Mouse (Mus musculus) kidney, postnatal 4 days (tissue): Measurements from ENCODE around the gene Uvrag.
"Not testable (repeated sequence)": the region's sequence is repeated elsewhere in the genome, so short reads cannot be mapped to it uniquely, and the experiment has no call there.

Source experiments
- DNase-seq, 2 experiments: peaks; one replicate each; pipeline ENCODE4 v3.0.0; 2021; ENCODE audit warnings: mixed read lengths in 2 of 2

Uvrag gene

DNA sequence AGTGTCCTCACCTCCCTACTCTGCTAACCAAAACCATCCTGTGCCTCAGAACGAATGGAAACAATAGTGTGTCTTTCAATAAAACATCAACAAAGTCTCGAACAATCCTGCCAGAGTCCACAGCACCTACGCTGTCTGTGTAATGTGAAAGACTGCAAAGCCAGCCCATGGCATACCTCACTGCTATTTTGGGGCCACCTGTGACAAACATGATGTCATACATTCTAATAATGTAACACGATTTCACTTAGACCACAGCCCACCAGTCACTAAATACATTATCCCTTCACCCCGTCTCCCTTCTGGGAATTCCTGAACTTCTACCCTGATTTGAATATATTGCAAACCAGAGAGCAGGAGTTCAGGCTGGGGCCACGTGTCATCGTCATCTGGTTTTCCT lies 173.3 kb downstream of the Uvrag start:
- DNase-seq: no peak

DNA sequence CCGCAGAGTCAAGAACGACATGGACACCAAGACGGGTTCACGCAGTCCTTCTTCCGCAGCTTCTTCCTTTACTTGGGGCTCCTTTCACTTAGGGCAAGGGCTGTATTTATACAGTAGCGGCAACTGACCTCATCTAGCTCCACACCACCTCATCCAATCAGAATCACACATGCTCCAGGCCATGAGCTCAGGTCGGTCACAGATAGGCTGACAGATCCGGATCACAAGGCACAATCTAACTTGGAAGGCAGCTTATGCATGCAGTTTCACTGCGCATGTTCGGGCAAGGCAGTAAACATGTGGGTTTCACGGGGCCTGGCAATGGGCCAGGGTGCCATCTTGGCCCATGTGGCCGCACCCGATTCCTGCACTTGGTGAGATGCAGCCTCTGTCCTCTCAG lies 177.4 kb downstream of the Uvrag start:
- not testable (repeated sequence) for DNase-seq

DNA sequence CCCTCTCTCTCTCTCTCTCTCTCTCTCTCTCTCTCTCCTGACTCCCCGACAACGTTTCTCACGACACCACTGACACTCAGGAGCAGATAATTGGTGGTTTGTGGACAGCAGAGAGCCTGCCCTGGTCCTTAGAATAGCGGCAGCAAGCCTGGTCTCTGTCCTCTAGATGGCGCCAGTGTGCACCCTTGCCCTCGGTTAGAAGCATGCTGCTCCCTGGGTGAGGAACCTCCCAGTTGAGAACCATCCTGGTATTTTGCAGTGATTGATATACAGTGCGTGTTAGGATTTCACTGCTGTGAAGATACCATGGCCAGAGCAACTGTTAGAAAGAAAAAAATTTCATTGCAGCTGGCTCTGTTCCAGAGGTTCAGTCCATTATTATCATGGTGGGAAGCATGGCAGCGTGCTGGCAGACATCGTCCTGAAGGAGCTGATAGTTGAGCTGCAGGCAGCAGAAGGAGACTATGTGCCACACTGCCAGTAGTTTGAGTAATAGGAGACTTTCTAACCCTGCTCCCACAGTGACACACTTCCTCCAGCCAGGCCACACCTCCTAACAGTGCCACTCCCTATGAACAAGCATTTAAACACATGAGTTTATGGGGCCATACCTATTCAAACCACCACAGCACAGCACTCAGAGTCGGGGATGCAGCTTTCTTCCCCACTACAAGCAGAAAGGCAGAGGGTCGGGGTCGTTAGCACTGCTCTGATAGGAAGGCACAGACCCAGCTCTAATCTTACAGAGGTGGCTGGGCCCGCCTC lies 178.2 kb downstream of the Uvrag start:
- DNase-seq: peak; percentile 80 to 85

DNA sequence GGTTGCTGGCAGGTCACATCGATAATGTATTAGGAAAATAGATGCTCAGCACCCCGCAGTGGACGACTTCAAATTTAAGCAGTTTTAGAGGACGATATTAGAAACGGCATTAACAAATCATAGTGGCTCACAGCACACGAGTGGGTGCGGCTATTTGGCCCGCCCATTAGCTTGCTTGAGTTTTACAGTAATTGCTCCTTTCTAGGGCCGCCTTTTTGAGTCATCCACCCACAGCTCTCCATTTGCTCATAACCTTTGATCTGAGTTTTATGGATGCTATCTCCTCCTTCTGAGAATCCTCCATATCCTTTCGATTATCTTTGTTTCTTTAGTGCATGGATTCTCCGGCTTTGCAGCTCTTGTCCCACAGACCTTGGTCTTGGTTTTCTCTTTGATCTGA lies 178.9 kb downstream of the Uvrag start:
- peak in 1 of 2 experiments; percentile 26 for DNase-seq

DNA sequence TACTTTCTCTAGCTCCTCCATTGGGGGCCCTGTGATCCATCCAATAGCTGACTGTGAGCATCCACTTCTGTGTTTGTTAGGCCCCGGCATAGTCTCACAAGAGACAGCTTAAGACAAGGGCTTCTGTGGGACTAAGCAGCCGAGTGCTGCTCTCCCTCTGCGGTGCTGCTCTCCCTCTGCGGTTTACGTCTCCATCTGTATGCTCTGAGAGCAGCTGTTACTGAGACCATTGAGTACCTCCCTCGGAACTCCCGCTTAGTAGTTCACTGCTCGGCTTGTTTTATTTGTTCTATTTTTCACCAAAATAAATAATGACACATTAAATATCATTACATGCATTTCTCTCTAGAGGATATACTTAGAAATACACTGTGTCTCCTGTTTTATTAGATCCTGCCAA lies 180.7 kb downstream of the Uvrag start:
- DNase-seq: no peak

DNA sequence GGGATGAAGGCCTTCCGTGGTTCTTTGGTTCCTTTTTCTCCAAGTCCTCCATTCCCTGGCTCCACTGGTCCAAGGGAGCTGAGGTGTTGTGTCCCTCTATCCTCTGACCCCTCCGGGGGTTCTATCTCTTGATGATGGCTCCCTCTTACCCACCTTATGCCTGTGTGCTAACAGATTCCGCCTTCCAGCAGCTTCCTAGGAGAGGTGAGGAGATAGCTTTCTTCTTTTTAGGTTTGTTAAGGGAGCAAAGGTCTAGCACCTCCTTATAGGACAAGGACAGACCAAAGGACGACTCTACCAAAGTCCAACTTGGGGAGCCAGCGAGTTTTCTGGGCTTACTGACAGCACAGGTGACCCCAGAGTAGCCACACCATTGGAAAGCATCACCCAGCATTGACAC lies 181.7 kb downstream of the Uvrag start:
- no peak for DNase-seq

DNA sequence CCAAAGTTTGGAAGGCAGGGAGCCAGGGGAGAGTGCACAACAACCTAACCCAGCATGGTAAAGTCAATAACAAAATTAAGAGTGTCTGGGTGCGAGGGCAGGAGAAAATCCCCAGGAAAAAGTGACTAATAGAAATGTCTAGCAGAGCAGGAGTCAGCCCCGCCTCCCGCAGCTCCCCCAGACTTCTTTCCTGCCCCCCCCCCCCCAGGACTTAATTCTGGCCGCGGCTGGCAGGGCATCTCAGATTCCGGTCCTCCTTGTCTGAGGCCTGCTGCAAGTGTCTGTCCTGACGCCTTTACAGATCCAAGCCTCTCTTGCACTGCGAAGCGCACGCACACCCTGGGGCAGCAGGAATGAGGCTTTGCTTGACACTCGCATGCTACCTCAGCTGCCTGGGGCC lies 182.8 kb downstream of the Uvrag start:
- peak in 1 of 2 experiments; percentile 34 for DNase-seq

DNA sequence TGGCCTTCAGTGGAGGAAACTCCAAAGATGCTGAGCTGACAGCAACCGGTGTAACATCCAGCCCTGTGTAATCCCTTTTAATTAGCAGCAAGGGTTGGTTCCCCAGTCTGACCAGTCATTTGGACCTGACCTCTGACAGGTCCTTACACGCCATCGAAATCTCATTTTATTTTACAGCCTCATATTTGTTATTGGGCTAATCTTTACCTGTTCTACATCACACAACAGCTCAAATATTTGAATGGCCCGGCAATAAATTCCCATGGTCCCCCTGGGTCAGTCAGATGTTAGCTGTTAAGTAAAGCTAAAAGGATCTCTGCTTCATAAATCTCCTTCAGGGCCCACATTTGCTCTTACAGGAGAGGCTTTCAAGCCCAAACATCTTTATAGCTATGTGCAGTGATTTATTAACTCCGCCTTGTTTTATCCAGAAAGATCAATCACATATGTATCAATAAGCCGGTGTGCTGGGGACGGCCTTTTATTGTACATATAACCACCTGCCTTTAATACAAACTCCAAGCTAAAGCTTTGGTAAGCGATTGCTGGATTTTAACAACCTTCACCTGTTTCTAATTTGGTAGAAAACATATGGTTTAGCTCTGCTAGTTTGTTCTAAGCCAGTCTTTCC lies 183.7 kb downstream of the Uvrag start:
- DNase-seq: no peak

DNA sequence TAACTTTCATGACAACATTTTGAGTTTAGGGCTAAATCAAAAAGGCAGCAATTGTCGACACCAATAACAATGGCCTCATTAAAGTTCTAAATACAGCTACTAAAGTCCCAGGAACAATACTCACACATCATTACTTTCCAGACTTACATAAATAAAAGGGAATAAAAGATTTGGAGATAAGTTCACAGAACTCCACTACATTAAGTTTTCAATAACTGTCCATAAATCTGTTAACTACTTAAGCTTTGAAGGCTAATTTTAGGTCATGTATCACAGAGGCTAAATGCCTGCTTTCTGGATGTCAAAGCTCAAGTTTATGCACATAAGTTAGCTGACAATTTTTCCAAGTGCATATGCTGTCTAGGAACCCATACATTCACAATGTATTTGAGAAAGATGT lies 184.3 kb downstream of the Uvrag start:
- no peak for DNase-seq

DNA sequence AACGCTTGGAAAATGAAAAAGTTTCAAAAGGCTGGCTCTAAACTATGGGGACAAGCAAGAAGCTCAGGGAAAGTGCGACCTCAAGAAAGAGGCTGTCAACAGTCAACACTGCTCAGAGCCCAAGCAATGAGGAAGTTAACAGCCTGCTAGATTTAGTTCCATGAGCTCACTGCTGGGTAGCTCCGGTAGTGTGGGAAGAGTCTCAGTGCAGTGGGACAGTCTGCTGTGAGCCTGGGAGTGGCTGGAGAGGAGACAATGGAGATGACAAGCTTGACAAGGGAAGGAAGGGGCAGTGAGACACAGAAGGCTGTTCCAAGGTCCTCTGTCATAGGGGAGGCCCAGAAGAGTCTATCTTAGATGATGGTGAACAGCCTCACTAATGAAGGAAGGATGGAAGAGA lies 187.3 kb downstream of the Uvrag start:
- DNase-seq: no peak

DNA sequence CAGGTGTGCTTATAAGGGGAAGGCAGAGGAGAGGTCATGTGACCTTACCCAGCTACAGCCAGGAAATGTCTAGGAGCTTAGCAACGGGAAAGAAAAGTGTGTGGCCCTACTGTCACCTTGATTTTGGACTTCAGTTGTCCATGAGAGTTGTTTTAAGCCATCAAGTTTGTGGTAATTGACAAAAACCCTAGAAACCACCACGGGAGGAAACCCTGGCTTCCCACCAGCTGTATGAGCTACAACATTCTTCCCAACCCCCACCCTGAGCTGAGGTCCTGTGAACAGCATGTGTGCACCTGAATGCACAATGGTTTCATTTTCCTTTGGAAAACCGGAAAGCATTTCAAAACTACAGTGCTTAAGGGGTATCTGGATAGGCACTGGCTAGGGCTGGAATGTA lies 196.0 kb downstream of the Uvrag start:
- DNase-seq: no peak

DNA sequence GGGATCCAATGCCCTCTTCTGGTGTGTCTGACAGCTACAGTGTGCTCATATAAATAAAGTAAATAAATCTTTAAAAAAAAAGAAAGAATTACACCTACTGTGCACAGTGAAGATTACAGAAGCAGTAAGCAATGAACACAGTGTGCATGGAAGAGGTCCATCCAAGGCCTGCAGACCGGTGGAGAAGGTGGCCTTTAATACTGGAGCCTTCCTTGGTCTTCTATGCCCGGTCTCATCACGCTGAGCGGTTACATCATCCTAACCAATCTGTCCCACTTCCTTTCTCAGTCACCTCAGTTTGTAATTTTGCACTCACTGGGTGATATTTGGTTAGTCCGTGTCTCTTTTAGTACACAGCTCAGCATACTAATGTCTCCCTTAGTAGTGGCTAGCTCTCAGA lies 197.3 kb downstream of the Uvrag start:
- no peak for DNase-seq

DNA sequence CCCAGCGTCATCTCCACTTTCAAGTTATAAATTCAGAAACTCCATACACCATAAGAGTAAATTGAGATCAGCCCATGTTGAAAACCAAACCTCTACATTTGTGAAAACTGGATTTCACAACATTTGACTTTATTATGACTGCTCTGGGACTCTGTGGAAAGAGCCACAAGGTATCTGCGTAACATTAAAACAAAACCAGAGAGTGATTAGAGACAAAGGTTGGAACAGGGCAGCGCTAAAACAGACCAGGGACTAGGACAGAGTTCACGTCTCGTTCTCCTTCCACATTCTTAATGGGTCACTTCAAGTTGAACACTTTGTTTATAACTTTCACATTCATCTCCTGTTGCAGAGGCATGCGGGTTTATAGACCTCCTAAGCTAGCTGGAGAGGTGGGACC lies 198.2 kb downstream of the Uvrag start:
- no peak for DNase-seq

DNA sequence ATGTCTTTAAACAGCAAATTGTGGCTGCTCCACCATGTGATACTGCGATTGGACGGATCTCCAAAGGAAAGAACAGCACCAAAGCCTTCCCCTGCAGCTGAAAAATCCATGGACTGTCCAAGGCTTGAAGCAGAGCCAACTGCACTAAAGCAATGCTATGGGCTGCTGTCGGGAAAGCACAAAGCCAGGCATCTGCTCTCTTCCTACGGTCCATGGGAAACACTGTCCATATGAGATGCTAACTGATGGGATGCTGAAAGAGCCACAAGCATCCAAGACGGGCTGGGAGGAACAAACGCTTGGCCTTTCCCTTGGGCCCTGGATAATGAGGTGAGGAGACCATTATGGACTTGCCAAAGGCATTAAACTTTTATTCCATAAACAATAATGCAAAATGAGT lies 201.7 kb downstream of the Uvrag start:
- peak; percentile 57 to 59 for DNase-seq

DNA sequence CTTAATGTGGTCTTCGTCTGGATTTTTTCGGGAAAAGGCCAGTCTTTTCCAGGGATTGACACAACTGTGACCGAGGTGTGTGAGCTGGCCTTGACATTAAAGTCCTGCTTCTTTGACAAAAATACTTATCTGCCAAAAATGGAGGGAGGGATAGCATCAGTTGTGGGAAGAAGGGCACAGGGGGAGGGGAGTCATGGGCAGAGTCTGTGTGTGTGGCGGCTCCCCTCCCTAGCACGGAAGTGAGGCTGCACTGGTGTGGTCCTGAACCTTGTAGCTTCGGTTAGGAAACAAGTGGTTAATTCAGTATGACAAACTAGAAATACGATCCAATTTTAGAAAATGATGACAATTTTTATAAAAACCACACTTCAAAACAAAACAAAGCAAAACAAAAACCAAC lies 202.3 kb downstream of the Uvrag start:
- no peak for DNase-seq

DNA sequence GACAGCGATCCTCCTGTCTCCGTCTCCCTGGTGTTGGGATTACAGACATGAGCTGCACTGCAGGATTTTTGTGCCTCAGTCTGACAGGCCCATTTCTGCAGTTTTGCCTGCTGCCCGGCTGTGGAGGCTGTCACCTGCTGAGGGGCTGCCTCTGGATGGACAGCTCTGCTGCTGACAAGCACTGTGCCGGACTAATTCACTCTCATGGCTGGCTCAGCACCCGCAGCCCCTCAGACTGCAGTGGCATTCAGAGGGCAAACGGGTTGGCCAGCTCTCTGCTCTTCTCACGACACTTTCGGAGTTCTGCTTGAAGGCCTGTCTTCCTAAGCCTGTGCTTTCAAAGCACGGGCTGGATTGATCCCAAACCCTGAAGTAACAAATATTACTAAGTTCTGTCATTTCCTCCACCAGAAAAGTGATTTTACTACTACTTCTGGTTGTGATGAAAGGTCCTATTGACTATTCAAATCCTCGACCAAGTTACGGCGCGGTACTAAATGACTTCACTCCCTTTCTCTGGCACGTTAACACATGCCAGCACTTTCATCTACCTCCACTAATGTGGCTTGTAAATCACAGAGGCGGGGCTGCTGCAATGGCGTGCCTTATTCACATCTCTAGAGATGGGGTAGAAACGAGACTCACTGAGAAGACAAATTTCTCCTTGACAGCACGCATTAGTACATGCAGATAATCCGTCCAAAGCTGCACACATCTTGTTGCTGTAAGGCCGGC lies 203.7 kb downstream of the Uvrag start:
- no peak for DNase-seq

DNA sequence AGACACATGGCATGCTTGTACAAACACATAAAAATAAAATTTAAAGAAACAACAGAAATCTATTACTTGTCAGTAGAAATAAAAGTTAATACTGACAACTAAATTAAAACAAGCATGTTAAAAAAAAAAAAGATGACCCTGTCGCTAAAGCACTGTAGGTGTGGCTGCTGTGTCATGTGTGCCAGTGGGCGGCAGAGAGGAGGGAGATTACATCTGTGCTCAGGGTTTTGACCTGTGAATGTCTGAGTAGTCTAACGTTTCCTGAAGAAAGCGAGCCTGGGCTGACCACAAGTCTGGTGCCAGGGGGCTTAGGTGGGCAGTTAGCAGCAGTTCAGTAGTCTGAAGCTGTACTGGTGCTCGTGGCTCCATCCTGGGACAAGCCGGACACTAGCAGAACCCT lies 205.2 kb downstream of the Uvrag start:
- no peak for DNase-seq

DNA sequence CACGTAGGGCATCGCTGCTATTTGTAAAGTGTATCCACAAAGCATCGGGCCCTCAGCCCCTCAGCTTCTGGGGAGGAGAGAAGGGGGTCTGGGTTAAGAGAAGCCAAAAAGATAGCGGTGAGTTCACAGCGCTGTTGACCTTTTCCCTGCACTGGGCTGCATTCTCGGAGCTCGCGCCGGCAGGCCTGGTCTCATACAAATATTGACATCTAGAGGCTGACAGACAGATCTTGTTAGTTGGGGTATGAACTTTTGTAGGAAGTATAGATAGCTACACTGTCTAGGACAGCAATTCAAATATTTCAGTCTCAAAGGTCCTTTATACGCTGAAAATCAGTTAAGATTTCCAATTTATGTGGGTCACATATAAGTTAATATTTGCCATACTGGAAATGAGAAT lies 205.7 kb downstream of the Uvrag start:
- DNase-seq: no peak

DNA sequence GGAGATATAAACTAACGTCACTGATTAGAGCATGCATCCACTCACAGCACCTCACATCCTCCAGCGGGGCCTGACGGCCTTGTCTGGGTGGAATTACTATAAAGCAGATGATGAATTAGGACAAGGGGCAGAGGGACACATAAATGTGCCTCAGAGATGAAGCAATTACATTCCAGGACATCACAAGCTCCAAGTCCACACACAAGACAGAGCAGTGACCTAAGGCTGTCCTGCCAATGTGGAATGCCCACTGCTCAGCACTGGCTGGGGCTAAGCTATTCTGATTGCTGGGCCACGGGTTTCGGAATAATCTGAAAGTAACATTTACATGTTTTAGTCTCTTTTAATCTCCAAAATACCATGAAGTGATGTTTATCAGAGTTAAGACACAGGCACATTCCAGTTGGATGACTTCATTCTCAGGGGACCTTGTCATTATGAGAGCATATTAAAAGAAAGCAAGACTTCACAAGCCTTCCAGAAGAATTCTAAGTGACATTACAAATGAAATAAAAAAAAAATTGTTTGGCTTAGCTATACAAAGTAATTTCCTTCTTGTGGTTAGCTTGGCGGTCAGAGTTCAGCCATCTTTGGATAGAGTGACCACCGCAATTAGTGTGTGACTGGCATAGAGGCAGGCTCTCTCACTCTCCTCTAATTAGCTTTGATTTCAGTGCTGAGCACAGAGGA lies 212.5 kb downstream of the Uvrag start:
- DNase-seq: peak; percentile 40 to 63

DNA sequence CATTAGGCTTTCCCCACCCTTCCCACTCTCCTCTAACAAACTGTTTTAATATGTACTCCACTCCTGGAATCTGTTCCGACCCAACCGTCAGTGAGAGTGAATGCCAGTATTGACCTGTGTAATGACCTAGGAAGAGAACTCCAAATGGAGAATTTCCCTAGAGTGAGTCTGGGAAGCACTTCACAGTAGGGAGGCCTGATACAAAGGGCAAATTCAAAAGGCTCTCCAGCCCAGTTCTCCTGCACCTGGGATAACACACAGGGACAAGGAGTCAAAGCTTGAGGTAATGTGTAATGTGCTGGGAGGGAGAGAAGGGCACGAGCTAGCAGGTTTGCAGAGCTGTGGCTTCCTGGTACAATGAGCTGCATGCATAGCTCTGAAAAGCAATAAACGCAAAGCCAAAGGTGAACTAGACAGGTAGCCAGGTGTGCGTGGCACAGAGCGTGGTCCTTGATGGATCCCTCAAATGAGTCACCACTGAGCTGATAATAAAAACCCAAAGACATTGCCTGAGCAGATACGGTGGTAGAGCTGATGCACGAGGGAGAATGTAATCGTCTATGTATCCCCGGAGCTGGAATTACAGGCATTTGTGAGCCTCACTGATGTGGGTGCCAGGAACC lies 213.9 kb downstream of the Uvrag start:
- no peak for DNase-seq

DNA sequence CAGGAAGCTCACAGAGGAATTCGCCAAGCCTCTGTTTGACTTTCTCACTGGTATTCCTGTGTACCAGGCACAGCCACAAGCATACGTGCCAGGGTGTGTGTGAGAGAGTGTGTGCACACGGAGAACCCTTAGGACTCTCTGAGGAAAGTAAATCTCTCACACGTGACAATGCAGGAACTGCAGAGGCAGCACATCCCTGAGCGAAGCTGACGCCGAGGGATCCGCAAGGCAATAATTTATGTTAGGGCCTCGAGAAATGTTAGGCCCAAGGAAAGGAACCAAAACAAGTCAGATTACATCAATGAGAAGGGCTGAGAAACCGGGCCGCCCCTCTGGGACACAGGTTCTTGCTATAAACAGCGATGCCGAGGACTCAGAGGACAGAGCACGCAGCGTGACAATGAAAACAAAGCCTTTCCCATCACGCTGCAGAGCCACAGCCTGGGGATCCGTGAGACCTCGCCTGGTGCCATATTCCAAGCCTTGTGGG lies 216.5 kb downstream of the Uvrag start:
- peak in 1 of 2 experiments; percentile 50 for DNase-seq

DNA sequence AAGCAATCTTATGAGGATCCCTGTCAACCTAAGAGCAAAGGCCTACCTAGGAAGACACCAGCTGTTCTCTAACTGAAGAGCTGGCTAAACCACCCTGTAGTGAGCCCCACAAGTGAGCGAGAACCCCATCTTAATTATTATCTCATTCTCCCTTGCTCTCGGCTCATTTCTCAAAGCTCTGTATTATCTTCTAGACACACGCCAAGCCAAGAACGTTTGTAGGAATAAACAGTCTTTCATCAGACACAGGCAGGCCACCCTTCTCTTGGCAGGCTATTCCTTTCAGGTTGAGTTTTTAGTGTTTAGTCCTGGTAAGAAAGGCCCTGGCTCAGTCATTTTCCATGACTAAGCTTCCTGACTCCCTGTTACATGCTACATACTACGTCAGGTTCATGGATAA lies 218.0 kb downstream of the Uvrag start:
- no peak for DNase-seq

DNA sequence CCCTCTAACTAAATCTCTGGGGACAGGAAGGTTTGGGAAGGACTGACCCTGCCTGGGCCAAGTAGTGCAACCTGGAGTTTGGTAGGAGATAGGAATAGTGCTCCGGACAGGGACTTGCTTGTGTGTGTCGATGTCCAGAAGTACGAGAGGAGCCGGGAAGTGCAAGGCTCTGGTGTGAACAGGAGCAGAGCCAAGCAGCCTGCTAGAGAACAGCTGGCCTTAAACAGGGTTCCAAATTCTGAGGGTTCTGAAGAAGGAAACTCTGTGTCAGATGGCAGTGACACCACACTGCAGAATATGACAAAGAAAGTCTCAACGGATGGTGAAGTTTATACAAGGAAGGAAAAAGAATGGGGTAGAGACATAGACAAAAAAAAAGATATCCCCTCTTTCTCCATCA lies 223.5 kb downstream of the Uvrag start:
- no peak for DNase-seq
